Mouse (Mus musculus): ENCODE data around the gene Helz. TPM values are rescaled to one million over a fixed set of nuclear protein-coding genes. Genes with fewer than 3 reads are reported as not detected.
"Not testable (repeated sequence)": the region's sequence is repeated elsewhere in the genome, so short reads cannot be mapped to it uniquely, and the experiment has no call there.

The Helz gene
- polyA plus RNA-seq, 1 experiment from 2014 or later: 14.2 TPM

DNA sequence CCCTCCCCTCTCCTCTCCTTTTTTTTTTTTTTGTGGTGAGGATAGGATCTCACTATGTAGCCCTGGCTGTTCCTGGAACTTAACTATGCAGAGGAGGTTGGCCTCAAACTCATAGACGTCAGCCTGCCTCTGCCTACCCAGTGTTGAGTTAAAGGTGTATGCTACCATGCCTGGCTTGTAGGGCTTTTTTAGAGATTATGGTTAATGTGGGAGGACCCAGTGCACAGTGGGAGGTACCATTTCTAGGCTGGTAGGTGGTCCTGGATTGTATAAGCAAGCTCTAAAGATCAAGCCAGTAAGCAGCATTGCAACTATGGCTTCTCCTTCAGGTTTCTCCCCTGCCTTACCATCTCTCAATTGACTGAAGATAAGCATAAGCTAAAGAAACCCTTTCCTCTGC lies 7.4 kb upstream of the Helz start:
- Histone ChIP-seq H3K27me3 (replicated peaks; ENCODE audit: control insufficient read depth, insufficient read depth, low read length) (no peaks in the 10 kb centered on the region), H3K9me3 (ENCODE audit: control insufficient read depth, low read length) (no peaks in the 10 kb centered on the region), H3K9ac (ENCODE audit: low read depth, low read length) (no peak overlapping the region), H3K4me1 (ENCODE audit: control insufficient read depth, insufficient read depth, low read depth, low read length) (no peaks in the 10 kb centered on the region), H3K36me3 (ENCODE audit: control insufficient read depth, insufficient read depth, low read length) (no peaks in the 10 kb centered on the region), H3K4me2 (ENCODE audit: low read length) (no peak overlapping the region), H3K27ac (ENCODE audit: low read depth, low read length) (no peak overlapping the region), H3K4me3 (ENCODE audit: low read length) (no peak overlapping the region)
- WGBS: 73% methylated on average over 1 of the region's 1 CpGs
- no peak for ATAC-seq

DNA sequence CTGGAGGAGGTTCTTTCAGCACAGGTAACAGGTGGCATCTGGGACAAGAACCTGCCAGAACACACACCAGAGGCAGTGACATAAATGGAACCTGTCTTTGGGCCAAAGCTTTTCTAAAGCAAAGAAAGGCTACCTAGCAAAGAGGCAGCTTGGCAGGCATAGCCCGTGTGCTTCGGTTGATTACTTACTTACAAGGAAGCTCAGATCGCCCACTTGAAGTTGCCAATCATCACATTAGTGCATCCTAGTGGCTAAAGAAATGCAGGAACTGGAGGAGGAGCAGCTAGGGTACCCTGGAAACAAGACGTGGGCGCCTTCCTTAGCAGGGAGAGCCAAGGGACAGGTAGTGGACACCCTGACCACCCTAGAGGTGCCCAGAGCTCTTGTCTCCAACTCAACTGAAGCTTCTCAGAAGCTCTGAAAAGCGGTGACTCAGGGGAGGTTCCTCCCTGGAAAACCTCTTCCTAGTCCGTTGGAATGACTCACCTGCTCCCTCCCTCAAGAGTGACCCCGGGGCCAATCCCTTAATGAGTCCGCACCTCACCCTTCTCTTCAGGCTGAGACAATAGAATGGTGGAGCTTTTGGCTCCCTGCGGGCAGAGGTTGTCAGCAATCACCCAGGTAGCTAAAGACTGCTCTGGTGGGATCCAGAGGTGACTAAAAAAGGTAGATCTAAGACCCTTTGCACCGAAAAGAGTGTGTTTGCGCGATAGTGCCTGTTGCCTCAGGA lies 1.8 kb upstream of the Helz start:
- peaks cover 9% of the 10 kb centered on the region for H3K4me1 ChIP-seq (ENCODE audit: control insufficient read depth, insufficient read depth, low read depth, low read length)
- ATAC-seq: no peak
- no peaks in the 10 kb centered on the region for H3K9me3 ChIP-seq (ENCODE audit: control insufficient read depth, low read length)
- H3K4me2 ChIP-seq (ENCODE audit: low read length): peak overlapping the region; percentile 100
- no peak overlapping the region for H3K9ac ChIP-seq (ENCODE audit: low read depth, low read length)
- 20% methylated on average over 13 of the region's 13 CpGs for WGBS
- no peaks in the 10 kb centered on the region for H3K27me3 ChIP-seq (replicated peaks; ENCODE audit: control insufficient read depth, insufficient read depth, low read length)
- H3K36me3 ChIP-seq (ENCODE audit: control insufficient read depth, insufficient read depth, low read length): no peaks in the 10 kb centered on the region
- H3K27ac ChIP-seq (ENCODE audit: low read depth, low read length): no peak overlapping the region
- H3K4me3 ChIP-seq (ENCODE audit: low read length): peak overlapping the region; percentile 99; the same call in 1 of the 2 replicates

DNA sequence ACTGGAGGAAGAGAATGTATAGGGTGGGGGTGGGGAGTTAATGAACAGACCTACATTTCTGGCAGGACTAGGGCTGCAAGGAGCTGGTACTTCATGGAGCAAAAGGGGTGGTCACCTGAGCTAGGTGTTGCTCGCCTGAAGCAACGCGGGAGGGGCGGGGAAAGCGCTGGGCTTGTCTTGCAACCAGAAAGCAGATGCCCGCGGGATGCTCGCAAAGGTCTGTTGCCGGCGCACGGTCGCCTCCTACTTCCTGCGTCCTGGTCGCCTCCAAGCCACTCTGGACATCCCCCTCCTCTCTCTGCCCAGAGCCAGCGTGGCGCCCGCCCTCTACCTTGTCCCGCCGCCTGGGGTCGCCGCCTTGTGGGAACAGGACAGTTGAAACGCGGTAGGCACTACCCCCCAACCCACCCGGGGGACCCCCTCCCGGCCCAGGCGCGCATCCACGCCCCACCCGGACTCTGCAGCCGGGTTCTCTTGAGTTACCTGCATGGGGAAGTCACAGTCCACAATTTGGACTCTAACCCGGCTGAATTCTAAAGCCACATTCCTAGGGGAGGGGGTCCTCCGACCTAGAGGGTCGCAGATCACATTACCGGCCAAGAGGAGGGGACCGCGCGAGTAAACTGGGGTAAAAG lies 946 bp upstream of the Helz start:
- under 1% methylated on average over 36 of the region's 37 CpGs for WGBS
- peak overlapping the region; percentile 19 for H3K27ac ChIP-seq (ENCODE audit: low read depth, low read length)
- ATAC-seq: peak; percentile 63

DNA sequence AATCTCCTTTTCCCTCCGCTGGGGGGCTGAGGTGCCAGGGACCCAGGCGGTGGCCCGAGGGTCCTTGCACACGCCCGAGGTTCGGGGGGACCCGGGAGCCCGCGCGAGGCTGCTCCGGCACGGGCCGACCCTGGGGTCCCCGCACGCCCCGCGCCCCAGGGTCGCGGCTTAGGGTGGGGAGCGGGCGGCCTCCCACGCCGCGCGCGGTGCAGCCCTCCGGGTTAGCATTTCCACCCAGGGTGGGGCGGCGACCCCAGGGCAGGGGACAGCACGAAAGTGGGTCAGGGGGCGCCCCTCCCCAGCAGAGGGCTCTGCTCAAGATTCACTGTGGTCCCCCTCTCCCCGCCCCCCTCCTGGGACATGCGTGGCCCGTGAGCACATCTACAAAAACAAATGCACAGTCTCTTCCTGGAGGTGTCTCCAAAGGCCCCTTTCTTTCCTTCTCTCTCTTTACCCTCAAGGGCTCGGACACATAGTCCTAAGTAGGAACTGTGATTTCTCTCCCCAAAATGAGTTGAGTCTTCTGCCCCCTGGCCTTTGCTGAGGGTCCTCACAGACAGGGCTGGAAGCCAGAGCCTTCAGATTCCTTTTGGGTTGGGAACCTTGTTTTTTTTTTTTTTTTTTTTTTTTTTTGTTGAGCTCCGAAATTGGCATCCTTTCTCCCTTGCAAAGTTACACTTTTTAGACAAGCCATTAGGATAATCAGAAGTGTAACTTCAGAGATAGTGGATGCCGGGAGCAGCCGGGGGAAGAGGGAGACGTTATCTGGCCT lies 660 bp downstream of the Helz start:
- Histone ChIP-seq H3K9ac (ENCODE audit: low read depth, low read length) (peak overlapping the region; percentile 91), H3K4me2 (ENCODE audit: low read length) (peak overlapping the region; percentile 100), H3K4me3 (ENCODE audit: low read length) (peak overlapping the region; percentile 99), H3K36me3 (ENCODE audit: control insufficient read depth, insufficient read depth, low read length) (0 out of 2 replicates have a peak, but pooled peaks cover 2% of the 10 kb centered on the region), H3K9me3 (ENCODE audit: control insufficient read depth, low read length) (no peaks in the 10 kb centered on the region), H3K27ac (ENCODE audit: low read depth, low read length) (peak overlapping the region; percentile 84), H3K27me3 (replicated peaks; ENCODE audit: control insufficient read depth, insufficient read depth, low read length) (no peaks in the 10 kb centered on the region), H3K4me1 (ENCODE audit: control insufficient read depth, insufficient read depth, low read depth, low read length) (peaks cover 9% of the 10 kb centered on the region)
- 15% methylated on average over 19 of the region's 39 CpGs for WGBS
- ATAC-seq: peak; percentile 62

More for the DNA sequence above, 946 bp upstream of the Helz start:
- Histone ChIP-seq H3K9ac (ENCODE audit: low read depth, low read length) (peak overlapping the region; percentile 91), H3K4me3 (ENCODE audit: low read length) (peak overlapping the region; percentile 99), H3K27me3 (replicated peaks; ENCODE audit: control insufficient read depth, insufficient read depth, low read length) (no peaks in the 10 kb centered on the region), H3K9me3 (ENCODE audit: control insufficient read depth, low read length) (no peaks in the 10 kb centered on the region), H3K36me3 (ENCODE audit: control insufficient read depth, insufficient read depth, low read length) (0 out of 2 replicates have a peak, but pooled peaks cover 2% of the 10 kb centered on the region), H3K4me2 (ENCODE audit: low read length) (peak overlapping the region; percentile 100), H3K4me1 (ENCODE audit: control insufficient read depth, insufficient read depth, low read depth, low read length) (peaks cover 9% of the 10 kb centered on the region)

DNA sequence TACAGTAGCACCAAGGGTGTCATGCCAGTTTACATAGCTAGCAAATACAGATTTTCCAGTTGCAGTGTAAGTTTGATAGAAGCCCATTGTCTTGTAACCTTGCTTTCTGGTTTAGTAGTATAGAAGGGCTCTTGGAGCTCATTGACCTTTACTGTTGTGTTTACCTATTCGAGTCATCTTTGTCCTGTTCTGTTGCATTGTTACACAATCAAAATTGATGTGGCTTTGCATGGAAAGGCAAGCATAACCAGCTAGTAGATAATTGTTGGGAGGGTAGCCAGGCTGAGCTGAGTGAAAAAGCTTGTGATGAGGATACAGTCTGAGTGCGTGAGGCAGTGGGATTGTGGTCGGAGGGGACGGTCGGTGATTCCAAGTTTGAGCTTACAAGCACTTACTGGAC lies 12.1 kb downstream of the Helz start:
- Histone ChIP-seq H3K27ac (ENCODE audit: low read depth, low read length) (no peak overlapping the region), H3K36me3 (ENCODE audit: control insufficient read depth, insufficient read depth, low read length) (peaks cover 7% of the 10 kb centered on the region), H3K9me3 (ENCODE audit: control insufficient read depth, low read length) (no peaks in the 10 kb centered on the region), H3K27me3 (replicated peaks; ENCODE audit: control insufficient read depth, insufficient read depth, low read length) (no peaks in the 10 kb centered on the region), H3K4me2 (ENCODE audit: low read length) (no peak overlapping the region), H3K9ac (ENCODE audit: low read depth, low read length) (no peak overlapping the region), H3K4me3 (ENCODE audit: low read length) (no peak overlapping the region), H3K4me1 (ENCODE audit: control insufficient read depth, insufficient read depth, low read depth, low read length) (no peaks in the 10 kb centered on the region)
- no peak for ATAC-seq
- WGBS: 95% methylated on average over 5 of the region's 5 CpGs

DNA sequence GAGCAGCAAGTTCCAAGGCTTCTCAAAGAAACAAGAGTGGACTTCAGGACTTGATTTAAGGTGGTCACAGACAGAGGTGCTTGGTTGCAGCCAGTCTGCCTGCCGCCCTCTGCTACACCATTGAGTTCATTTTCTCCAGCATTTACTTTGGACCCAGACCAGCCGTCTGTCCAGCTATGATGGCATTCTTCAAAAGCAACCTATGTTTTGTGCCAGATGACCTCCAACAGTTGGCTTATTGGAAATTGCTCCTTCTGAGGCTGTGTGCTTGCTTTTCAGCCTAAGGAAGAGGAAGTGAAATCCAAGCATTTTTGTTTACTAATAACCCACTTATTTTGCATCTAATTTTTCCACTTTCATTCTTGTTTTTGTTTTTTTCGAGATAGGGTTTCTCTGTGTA lies 19.7 kb downstream of the Helz start:
- Histone ChIP-seq H3K4me2 (ENCODE audit: low read length) (no peak overlapping the region), H3K27me3 (replicated peaks; ENCODE audit: control insufficient read depth, insufficient read depth, low read length) (no peaks in the 10 kb centered on the region), H3K9me3 (ENCODE audit: control insufficient read depth, low read length) (no peaks in the 10 kb centered on the region), H3K4me1 (ENCODE audit: control insufficient read depth, insufficient read depth, low read depth, low read length) (no peaks in the 10 kb centered on the region), H3K36me3 (ENCODE audit: control insufficient read depth, insufficient read depth, low read length) (peaks cover 4% of the 10 kb centered on the region; the same call in 1 of the 2 replicates), H3K27ac (ENCODE audit: low read depth, low read length) (no peak overlapping the region), H3K4me3 (ENCODE audit: low read length) (no peak overlapping the region), H3K9ac (ENCODE audit: low read depth, low read length) (no peak overlapping the region)
- ATAC-seq: no peak
- WGBS: 86% methylated on average over 3 of the region's 3 CpGs

DNA sequence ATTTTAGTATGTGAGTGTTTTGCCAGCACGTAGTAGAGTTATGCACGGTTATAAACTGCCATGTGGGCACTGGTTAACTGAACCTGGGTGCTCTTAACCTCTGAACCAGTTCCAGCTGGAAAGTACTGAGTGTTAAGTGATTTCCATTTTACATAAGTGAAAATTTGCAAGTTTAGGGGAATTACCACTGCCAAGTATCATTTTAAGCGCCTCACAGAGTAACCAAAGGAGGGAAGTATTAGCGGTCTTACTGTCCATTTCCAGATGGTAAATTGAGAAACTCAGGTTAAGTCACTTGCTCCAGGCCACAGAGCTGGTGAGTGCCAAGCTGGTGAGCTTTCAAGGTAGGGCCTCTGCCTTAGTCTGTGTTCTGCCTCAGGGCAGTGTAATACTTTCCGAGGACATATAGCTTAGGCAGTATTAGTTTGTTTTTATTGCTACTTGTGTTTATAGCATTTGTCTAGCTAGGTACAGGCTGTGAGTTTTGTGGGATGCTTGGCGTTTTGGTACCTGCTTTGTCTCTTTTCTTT lies 20.8 kb downstream of the Helz start:
- Histone ChIP-seq H3K4me1 (ENCODE audit: control insufficient read depth, insufficient read depth, low read depth, low read length) (peaks cover 3% of the 10 kb centered on the region; the same call in 1 of the 2 replicates), H3K36me3 (ENCODE audit: control insufficient read depth, insufficient read depth, low read length) (peaks cover 4% of the 10 kb centered on the region; the same call in 1 of the 2 replicates), H3K9me3 (ENCODE audit: control insufficient read depth, low read length) (no peaks in the 10 kb centered on the region), H3K4me3 (ENCODE audit: low read length) (no peak overlapping the region), H3K9ac (ENCODE audit: low read depth, low read length) (no peak overlapping the region), H3K27ac (ENCODE audit: low read depth, low read length) (no peak overlapping the region), H3K27me3 (replicated peaks; ENCODE audit: control insufficient read depth, insufficient read depth, low read length) (no peaks in the 10 kb centered on the region), H3K4me2 (ENCODE audit: low read length) (no peak overlapping the region)
- ATAC-seq: no peak
- WGBS: 97% methylated on average over 6 of the region's 6 CpGs

DNA sequence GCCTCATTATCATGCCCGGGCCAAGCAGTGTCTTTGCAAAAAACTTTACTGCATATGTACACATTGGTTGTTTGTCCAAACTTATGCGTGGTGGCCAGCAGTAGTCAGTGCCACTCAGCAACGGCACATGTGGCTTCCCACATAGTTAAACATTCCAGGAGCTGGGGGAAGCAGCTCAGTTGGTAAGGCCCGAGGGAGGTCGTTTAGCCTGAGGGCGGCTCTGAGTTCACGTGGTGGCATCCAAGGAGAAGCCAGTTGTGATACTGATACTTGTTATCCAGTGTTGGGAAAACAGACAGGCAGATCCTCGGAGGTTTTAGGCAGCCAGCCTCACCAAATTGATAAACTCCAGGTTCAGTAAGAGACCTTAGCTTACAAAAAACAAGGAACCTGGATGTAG lies 23.2 kb downstream of the Helz start:
- 80% methylated on average over 8 of the region's 8 CpGs for WGBS
- not testable (repeated sequence) for H3K9ac ChIP-seq (ENCODE audit: low read depth, low read length); H3K9me3 ChIP-seq (ENCODE audit: control insufficient read depth, low read length); ATAC-seq; H3K4me2 ChIP-seq (ENCODE audit: low read length); H3K4me3 ChIP-seq (ENCODE audit: low read length); H3K4me1 ChIP-seq (ENCODE audit: control insufficient read depth, insufficient read depth, low read depth, low read length); H3K36me3 ChIP-seq (ENCODE audit: control insufficient read depth, insufficient read depth, low read length); H3K27ac ChIP-seq (ENCODE audit: low read depth, low read length); H3K27me3 ChIP-seq (replicated peaks; ENCODE audit: control insufficient read depth, insufficient read depth, low read length)

DNA sequence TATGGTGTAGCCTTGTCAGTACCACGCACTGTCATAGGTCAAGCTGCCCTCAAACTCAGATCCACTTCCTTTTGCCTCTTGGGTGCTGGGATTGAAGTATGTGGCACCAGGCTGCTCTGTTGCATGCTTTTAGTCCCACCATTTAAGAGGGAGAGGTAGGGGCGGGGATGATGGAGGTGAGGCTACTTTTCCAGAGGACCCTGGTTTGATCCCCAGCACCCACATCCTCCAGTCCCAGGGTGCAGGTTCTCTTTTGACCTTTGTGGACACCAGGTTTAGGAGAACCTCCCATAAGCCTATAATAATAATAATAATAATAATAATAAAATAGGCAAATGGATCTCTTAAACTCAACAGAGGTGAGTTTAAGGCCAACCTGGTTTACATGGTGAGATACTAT lies 23.6 kb downstream of the Helz start:
- WGBS: 100% methylated on average over 2 of the region's 2 CpGs
- Histone ChIP-seq H3K36me3 (ENCODE audit: control insufficient read depth, insufficient read depth, low read length) (peaks cover 11% of the 10 kb centered on the region), H3K4me2 (ENCODE audit: low read length) (no peak overlapping the region), H3K27ac (ENCODE audit: low read depth, low read length) (no peak overlapping the region), H3K4me1 (ENCODE audit: control insufficient read depth, insufficient read depth, low read depth, low read length) (peaks cover 3% of the 10 kb centered on the region; the same call in 1 of the 2 replicates), H3K27me3 (replicated peaks; ENCODE audit: control insufficient read depth, insufficient read depth, low read length) (no peaks in the 10 kb centered on the region), H3K9ac (ENCODE audit: low read depth, low read length) (no peak overlapping the region), H3K9me3 (ENCODE audit: control insufficient read depth, low read length) (no peaks in the 10 kb centered on the region), H3K4me3 (ENCODE audit: low read length) (no peak overlapping the region)
- no peak for ATAC-seq

Measured in hindbrain, embryonic 16.5 days (tissue).